ENCODE assay signal across 10 mouse cellular contexts in genomic region chr10:24634288-24634687, GRCm38 (mm10). TPM values are rescaled to one million over a fixed set of nuclear protein-coding genes. Genes with fewer than 3 reads are reported as not detected.
DNase-seq lines count a peak whose midpoint lies in the region; ATAC-seq and TF ChIP-seq lines count a peak whose summit lies in the region.
"Had no signal": no experiment of that assay in that cellular context is flagged by ENCODE, and none has a peak within 500 bp of the region (broad histone marks: within the 10 kb centered on the region; RNA-seq: fewer than 3 reads in every experiment).

No protein-coding gene starts in this region.

- no peaks in the 10 kb centered on the region for H3K36me3 ChIP-seq in intestine, embryonic 16.5 days (ENCODE audit: control insufficient read depth, insufficient read depth, low read length)
- H3K36me3 ChIP-seq: neural tube, embryonic 12.5 days had no signal

- peaks cover 38% of the 10 kb centered on the region for H3K4me1 ChIP-seq in intestine, embryonic 16.5 days (ENCODE audit: control insufficient read depth, insufficient read depth, low read length)
- H3K4me1 ChIP-seq: neural tube, embryonic 12.5 days had no signal

- no peaks in the 10 kb centered on the region for H3K27me3 ChIP-seq in intestine, embryonic 16.5 days (replicated peaks; ENCODE audit: control insufficient read depth, insufficient read depth, low read length)
- H3K27me3 ChIP-seq: neural tube, embryonic 12.5 days had no signal

- H3K9me3 ChIP-seq in intestine, embryonic 16.5 days (ENCODE audit: control insufficient read depth, low read length) = no peaks in the 10 kb centered on the region
- H3K9me3 ChIP-seq: neural tube, embryonic 12.5 days had no signal

- intact Hi-C loops in gastrocnemius, adult 2 months (cut with DNase I) = loop anchor here (5.0 kb wide), 1 partner anchor 158 kb away; no protein-coding TSS in a partner anchor
- intact Hi-C loops in left cerebral cortex, postnatal 10 days (cut with DNase I) = loop anchor here (5.0 kb wide), 2 partner anchors 83 to 153 kb away; no protein-coding TSS in a partner anchor

- no peak overlapping the region for H3K4me3 ChIP-seq in gastrocnemius, adult 2 months
- H3K4me3 ChIP-seq in intestine, embryonic 16.5 days (ENCODE audit: low read length) = no peak overlapping the region
- H3K4me3 ChIP-seq: neural tube, embryonic 12.5 days had no signal

- peak overlapping the region; percentile 62 for H3K9ac ChIP-seq in intestine, embryonic 16.5 days (ENCODE audit: low read depth, low read length)
- H3K9ac ChIP-seq: neural tube, embryonic 12.5 days had no signal

- peak; percentile 31 for DNase-seq in gastrocnemius, adult 2 months
- no peak for DNase-seq in gastrocnemius, postnatal 4 days (ENCODE audit: low spot score in 2 of 2)
- peak; percentile 29 for DNase-seq in brain, adult 2 months (ENCODE audit: low read depth, low spot score)
- DNase-seq in lung, postnatal 4 days = peak; percentile 42 to 45
- DNase-seq in right cerebral cortex, adult 18-20 months = no peak
- DNase-seq in left cerebral cortex, postnatal 10 days (ENCODE audit: extremely low spot score in 1 of 2, low spot score in 2 of 2) = no peak
- DNase-seq in cerebellum, postnatal 36 days = no peak
- DNase-seq: thymus, postnatal 14 days had no signal

- 0 out of 2 replicates have a peak overlapping the region, but pooled peaks have one; percentile 6 for H3K4me2 ChIP-seq in intestine, embryonic 16.5 days (ENCODE audit: low read depth, low read length)
- H3K4me2 ChIP-seq: neural tube, embryonic 12.5 days had no signal

- WGBS in intestine, embryonic 16.5 days = 43% methylated on average over 9 of the region's 9 CpGs

- no peak for TF ChIP-seq CTCF in gastrocnemius, adult 2 months (IDR thresholded peaks at IDR 0.05)

- no peak for ATAC-seq in intestine, embryonic 16.5 days

- H3K27ac ChIP-seq in gastrocnemius, adult 2 months = no peak overlapping the region
- peak overlapping the region; percentile 96 for H3K27ac ChIP-seq in intestine, embryonic 16.5 days (ENCODE audit: low read length)
- H3K27ac ChIP-seq: neural tube, embryonic 12.5 days had no signal

RNA-seq across cellular contexts. Expression of gene Ccn2, which starts 39.0 kb away (rescaled TPM):
- 10 to 100 TPM; 14.6 to 65.9 TPM for total RNA-seq in gastrocnemius, adult 2 months (2021)
- total RNA-seq in gastrocnemius, postnatal 4 days (2021) = 10 to 100 TPM; 29.5 to 40.8 TPM
- polyA plus RNA-seq in intestine, embryonic 16.5 days (2015; fragmentation: Nextera tagmentation; extraction: Ambion mirVana) = 8.9 and 12.7 TPM in 2 replicates
- total RNA-seq in left cerebral cortex, postnatal 10 days (2021) = 10 to 100 TPM; 27.6 to 41.4 TPM

Comparison
In these comparisons a context has a peak if more than half of its experiments do, and no peak if none do; other contexts are left out.
1. DNase-seq: peak in gastrocnemius, adult 2 months (single experiment), brain, adult 2 months (single experiment) and lung, postnatal 4 days (2 of 2); none in gastrocnemius, postnatal 4 days (0 of 2), right cerebral cortex, adult 18-20 months (single experiment), left cerebral cortex, postnatal 10 days (0 of 2) and cerebellum, postnatal 36 days (0 of 2).